Mouse (Mus musculus) adrenal gland, adult (tissue): Measurements from ENCODE around the gene Actr3.
"Not testable (repeated sequence)": the region's sequence is repeated elsewhere in the genome, so short reads cannot be mapped to it uniquely, and the experiment has no call there.

Source experiments
- DNase-seq, 2 experiments: peaks; one replicate each; pipeline ENCODE4 v3.0.0; 2022 to 2023; ENCODE audit warnings: low spot score in 1 of 2; ENCODE audit not compliant: inconsistent age in 2 of 2

Actr3 gene

GRCm38 (mm10) chr1:125439556-125439955 lies 4.0 kb upstream of the Actr3 start:
- DNase-seq: no peak

DNA sequence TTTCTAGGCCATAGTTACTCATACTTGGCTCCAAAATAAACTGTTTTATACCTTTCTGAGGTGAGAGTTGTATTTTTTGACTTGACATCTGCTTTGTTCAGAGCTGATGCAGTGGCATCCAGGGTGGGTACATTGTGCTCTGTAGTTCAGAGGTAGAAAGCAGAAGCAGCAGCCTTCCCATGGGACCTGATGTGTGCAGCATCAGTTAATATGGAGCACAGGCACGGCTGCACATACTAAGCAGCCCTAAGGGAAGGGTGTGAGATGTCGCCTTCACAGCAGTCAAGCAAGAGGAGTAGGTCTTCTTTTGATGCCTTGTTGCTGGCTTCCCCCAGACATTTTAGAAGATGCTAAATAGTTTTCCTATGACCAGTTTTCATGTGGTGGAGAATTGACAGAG lies 3.3 kb upstream of the Actr3 start:
- DNase-seq: no peak

DNA sequence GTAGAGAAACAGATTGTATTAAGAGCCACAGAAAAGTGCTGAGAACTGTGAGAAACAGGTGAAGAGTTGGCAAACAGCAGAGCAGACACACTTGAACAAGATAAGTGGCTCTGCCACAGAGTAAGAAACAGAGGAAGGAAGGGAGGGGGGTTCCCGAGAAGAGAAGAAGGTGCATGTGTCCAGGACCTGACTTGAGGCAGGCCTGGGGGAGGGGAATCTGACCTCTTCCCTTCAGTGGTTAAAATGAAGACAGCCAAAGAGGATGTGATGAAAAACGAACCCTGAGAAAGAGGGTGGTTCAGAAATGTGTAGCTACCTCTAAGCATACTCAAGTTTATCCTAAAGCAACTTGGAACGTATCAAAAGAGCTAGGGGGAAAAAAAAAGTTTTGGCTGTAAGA lies 2.4 kb upstream of the Actr3 start:
- no peak for DNase-seq

DNA sequence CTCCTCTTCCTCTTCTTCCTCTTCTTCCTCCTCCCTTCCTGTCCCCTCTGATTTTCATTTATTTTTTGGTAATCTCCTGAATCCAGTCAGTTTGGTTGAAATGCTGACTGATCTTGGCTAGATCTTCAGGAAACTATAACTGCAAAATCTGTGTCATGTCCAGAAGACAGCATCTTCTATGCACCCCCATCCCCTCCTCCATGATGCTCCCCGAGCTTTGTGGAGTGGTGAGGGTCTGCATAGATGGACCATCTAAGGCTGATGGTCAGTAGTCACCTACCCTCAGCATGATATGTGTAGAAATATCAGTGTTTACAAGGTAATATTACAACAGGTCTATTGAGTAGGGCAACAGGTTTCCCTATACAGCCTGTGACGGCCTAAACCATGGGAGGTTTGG lies 1.6 kb upstream of the Actr3 start:
- DNase-seq: no peak

DNA sequence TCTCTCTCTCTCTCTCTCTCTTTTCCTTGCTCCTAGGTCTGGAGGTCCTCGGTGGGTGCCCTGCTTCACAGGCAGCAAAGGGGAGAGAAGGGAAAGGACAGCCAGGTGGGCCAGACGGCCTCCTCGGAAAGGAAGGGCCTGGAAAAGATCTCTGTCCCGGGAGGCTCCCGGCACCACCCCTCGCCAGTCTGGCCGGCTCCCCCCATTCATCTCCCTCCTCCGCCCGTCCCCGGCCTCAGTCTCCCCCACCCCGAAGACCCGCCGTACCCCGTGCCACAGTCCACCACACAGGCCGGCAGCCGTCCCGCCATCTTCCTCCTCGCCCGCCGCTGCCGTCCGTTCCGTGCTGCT lies 534 bp downstream of the Actr3 start:
- no peak for DNase-seq

GRCm38 (mm10) chr1:125434485-125435001 lies 984 bp downstream of the Actr3 start:
- DNase-seq: peak; percentile 73 to 91

- DNase-seq: no peak
Measured at GRCm38 (mm10) chr1:125431286-125431685, 4.2 kb downstream of the Actr3 start.

- DNase-seq: peak in 1 of 2 experiments; percentile 53
Measured at GRCm38 (mm10) chr1:125430737-125431136, 4.8 kb downstream of the Actr3 start.

DNA sequence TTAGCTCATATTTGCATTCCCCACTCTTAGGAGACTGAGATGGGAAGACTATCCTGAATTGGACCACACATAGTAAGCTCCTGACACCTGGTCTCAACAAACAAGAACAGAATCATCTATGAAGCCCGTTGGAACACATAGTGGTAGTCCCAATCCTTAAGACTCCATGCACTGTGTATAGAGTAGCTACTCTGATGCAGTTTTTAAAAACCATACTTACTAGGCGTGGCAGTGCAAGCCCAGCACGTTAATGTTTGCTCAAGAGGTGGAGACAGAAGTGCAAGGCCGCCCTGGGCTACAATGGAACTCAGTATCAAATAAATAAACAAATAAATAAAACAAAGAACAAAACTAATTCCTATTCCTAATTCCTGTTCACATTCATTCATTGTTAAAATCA lies 5.5 kb downstream of the Actr3 start:
- DNase-seq: no peak

DNA sequence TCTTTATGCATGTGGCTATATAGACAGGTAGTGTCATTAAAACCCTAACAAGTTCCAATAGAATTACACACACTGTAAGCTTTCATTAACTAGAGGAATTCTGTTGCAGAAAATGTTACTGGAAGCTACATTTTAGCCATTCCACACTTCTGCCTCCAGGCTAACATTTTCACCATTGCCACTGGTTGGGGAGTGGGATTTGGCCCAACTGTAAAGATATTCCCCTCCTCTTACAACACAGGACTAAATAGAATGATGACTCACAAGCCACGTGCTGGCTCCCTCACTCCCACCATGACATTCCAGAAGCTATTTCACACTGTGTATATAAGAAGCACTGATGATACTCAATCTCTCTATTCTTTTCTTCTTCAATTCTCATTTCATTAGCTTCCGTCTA lies 7.2 kb downstream of the Actr3 start:
- no peak for DNase-seq

DNA sequence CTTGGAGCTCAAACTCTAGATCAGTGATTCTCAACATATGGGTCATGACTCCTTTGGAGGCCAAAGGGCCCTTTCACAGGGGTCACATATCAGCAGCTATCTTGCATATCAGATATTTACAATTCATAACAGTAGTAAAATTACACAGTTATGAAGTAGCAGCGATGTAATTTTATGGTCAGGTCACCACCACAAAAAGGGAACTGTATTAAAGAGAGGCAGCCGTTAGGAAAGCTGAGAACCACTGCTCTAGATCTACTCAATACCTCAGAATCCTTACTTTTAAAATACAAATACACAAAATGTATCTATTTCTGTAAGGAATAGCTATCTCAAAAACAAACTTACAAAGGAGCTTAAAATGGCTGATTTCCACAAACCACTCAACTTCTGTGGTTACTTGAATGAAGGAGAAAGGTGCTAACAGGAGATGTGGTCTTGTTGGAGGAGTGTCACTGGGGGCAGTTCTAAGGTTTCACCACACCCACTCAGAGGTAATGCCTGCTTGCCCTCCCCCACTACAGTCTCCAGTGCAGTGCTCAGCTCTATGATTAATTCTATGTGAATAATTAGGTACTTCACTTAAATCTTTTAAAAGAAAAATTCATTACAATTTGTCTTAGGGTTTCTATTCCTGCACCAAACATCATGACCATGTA lies 9.0 kb downstream of the Actr3 start:
- DNase-seq: no peak

- no peak for DNase-seq
Measured at GRCm38 (mm10) chr1:125419906-125420305, 15.6 kb downstream of the Actr3 start.

DNA sequence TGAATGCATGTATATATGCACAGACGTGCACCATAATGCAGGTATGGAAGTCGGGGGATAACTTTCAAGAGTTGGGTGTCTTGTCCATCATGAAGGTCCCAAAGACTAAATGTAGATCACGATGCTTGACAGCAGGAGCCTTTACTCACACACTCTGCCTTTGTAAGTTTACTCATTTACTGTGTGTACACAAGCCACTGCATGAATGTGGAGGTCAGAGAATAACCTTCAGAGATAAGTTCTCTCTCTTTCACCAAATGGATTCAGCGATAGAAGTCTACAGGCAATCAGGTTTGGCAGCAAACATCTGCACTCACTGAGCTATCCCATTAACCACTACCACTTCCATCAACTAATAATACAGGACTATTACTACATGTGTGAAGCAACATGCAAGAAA lies 16.8 kb downstream of the Actr3 start:
- DNase-seq: peak in 1 of 2 experiments; percentile 69

DNA sequence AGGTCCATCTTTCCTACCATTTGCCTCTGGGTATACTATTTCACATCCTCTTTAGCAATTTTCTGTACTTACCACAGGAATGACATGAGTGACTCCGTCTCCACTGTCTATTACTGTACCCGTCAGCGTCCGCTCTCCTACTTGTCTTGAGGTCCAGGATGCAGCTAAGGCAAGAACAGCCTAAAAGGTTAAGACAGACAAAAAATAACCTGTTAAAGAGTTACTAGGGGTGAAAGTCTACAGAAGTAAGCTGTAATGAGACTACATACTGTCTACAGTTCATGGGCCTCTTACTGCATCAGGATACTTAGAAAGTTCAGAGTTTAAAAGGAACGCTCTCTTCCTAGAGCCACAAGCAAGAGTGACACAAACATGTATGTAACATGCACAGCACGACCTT lies 28.3 kb downstream of the Actr3 start:
- no peak for DNase-seq

- no peak for DNase-seq
Measured at GRCm38 (mm10) chr1:125395391-125395790, 40.1 kb downstream of the Actr3 start.

DNA sequence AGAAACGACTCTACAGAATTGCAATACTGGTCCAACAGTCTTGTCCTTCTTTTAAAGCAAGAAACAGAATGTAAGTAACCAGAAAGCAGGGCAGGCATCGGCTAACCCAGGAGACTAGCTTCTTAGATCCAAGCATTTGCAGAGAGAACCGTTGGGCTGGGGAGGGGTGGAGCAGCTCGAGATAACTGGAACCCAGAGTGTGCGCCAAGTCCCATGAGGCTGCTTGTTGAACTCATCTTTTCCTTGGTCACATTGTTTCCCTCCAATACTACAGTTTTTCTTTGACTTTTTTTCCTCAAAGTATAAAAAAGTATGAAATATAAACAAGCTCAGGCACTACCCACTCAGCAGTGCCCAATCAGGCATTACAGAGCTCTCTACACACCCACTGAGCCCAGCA lies 42.2 kb downstream of the Actr3 start:
- DNase-seq: not testable (repeated sequence)

GRCm38 (mm10) chr1:125390065-125390754 lies 45.3 kb downstream of the Actr3 start:
- DNase-seq: not testable (repeated sequence)

- not testable (repeated sequence) for DNase-seq
Measured at GRCm38 (mm10) chr1:125389634-125390033, 45.9 kb downstream of the Actr3 start.

GRCm38 (mm10) chr1:125388370-125388769 lies 47.2 kb downstream of the Actr3 start:
- no peak for DNase-seq

DNA sequence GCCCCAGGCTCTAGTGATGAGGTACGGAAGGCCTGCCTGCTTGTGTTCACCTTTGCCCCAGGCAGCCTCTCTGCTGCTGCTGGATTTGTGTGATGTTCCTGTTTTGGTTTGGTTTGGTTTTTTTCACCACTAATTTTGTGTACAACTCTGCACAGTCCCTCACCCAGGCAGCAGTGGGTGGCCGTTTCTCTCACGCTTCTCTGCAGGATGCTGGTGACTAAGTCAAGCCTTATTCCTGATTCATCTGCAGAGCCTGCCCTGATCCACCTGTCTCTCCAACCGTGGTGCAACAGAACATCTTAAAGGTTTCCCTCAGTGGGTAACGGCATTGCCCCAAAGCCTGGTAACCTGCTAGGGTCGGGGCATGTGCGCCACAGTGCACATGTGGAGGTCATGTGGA lies 49.3 kb downstream of the Actr3 start:
- DNase-seq: no peak

GRCm38 (mm10) chr1:125382622-125383021 lies 52.9 kb downstream of the Actr3 start:
- DNase-seq: peak in 1 of 2 experiments; percentile 54

GRCm38 (mm10) chr1:125378889-125379288 lies 56.6 kb downstream of the Actr3 start:
- no peak for DNase-seq

GRCm38 (mm10) chr1:125372855-125373254 lies 62.7 kb downstream of the Actr3 start:
- no peak for DNase-seq
